Mouse (Mus musculus) right cerebral cortex, adult 18-20 months (tissue): ENCODE data around the gene G3bp2.

Experiments used
- DNase-seq: peaks from one replicate; pipeline ENCODE4 v3.0.0; 2022; ENCODE audit warnings: mixed read lengths

The G3bp2 gene

DNA sequence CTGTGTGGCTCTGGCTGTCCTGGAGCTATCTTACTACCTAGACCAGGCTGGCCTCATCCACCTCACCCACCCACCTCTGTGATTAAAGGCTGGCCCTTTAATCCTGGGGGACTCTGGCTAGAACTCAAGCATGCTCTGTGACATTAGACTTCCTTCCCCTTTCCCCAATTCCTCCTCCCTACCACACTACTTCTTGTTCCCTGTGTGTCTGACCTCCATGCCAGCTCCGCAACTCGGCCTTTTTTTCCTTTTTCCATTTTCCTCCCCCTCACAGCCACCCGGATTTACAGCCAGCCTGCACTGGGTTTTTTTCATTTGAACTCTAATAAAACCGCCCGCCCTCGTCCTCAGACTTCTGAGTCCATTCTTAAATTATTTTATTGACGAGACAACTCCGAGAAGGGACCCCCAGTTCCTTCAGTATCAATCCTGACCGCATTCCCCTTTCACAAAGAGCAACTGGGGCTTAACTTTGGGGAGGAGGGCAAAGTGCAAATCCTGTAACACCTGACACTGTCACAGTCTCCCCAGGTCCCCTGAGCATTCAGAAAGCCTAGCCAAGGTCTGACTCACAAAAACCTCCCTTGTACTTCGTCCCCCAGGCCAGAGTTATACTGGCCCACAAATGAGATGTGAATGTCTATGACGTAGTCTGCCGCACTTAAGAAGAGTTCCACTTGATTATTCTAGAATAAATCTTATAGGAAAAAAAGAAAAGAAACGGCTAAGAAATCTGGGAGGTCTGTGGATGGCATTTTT is 15.0 kb upstream of the G3bp2 start:
- no peak for DNase-seq

DNA sequence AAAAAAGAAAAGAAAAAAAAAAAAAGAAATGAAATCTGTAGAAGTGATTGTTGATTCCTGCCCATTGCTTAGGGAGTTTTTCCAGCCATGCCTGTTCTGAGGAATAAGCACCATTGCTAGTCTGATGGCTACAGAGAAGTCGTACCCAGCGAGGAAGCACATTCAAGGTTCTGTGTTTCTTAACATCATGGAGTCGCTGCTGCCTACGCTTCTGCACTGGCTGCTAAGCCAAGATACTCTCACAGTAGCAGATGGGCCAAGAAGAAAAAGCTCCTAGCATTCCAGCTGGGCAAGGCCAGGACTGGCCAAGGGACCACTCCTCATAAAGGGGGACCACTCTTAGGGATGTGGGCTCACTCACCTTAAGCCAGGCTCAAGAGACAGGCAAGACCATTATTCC is 14.3 kb upstream of the G3bp2 start:
- DNase-seq, result no peak

DNA sequence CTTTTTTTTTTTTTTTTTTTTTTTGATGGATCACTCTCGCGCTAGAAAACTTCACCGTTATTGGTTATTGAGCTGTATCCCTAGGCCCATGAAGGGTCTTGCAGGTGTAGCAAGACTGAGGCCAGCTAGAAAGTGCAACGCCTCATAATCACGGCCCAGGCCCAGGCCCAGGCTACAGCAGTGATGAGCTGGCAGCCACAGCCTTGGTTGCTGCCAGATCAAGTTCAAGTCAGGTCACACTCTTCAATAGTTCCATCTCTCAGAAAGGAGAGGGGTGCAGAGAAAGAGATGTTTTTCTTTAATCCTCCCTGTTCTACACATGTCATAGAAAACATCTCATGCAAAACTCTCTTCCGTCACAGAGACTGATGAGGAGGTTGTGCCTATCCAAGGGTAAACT is 13.3 kb upstream of the G3bp2 start:
- DNase-seq, result no peak

DNA sequence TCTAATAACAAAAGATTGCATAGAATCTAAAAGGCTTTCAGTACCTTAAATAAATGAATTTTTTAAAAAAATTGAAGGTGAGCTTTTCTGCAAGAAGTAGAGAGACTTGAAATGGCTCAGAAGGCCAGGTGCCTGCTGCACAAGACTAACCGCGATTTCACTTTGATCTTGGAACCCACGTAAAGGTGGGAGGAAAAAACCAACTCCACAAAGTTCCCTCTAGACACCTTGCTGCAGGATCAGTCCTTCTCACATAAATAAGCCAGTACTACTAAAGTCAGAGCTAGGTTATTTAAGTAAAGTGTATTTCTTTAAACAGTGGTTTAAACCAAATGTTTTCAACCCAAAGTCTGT is 10.5 kb upstream of the G3bp2 start:
- no peak for DNase-seq

DNA sequence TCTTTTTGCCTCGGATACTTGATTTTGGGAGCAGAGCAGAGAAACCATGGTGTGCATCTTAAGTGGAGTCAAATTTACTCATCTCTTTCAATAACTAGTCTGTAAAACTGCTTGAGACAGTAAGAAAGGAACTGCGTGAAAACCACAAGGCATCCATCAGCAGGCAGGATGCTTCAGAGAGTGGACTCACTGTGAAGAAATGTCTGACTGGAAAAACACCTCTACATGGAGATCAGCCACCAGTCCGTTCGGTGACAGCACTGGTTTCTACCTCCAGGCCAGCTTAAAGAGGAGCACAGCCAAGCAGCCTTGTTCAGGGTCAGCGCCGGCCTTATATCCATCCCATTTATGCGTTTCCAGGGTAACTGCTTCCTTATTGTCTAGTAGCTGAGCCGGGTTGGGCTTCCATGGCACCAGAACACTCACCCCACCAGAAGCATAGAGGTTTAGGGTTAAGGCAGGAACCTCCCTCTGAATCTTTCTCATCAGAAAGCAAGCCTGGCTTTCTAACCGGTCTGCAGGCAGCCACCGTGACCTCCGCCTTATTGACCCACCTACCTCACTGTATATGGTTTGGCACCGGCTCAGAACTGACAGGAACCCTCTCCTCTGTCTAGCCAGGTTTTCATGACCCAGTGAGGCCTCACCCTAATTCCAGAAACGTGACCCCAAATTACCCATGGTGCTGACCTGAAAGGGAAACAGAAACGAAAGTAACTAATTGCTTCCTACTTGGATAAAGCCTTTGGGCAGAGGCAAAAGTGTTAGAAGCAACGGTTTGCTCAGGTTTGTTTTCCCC is 9.9 kb upstream of the G3bp2 start:
- no peak for DNase-seq

DNA sequence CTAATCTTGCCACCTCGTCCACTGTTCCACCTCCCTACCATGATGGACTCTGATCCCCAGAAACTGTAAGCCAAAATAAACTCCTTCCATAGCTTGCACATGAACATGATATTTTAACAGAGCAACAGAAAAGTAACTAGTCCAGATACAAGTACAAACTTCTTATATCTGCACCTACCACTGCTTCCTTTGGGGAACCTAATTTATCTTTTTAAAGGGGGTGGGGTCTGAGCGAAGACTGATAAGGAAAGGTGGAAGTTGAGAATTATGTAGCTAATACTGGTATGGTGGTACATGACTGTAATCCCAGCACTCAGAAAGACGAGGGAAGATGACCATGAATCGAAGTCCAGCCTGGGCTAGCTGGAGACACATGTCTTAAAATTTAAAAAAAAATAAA is 4.0 kb upstream of the G3bp2 start:
- DNase-seq, result no peak

DNA sequence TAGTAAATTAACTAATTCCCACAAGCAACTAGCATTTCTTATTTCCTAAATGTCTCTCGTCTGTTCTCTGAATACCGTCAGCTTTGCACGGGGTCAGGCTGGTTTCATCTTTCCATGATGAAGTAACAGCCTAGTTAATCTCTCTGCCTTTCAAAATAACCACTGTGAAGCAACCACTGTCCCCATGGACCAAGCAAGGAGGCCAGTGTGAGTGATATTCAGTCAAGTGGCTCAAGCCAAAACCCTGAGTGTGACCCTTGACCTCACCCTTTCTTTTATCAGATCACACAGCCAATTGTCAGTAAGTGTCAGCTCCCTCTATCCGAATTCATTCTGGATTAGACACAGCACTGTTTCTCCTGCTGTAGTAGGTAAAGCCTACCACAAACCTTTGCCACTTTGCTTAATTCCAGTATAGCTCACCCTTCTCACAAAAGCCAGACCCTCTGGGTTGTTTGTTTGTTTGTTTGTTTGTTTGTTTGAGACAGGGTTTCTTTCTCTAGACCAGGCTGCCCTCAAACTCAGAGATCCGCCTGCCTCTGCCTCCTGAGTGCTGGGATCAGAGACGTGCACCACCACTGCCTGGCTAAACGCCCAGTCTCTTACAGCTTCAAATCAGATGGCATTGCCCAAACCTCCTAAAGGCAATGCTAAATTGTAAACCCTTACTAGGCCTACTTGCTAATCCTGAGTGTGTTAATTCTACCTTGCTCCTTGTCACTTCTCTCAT is 2.5 kb upstream of the G3bp2 start:
- no peak for DNase-seq

DNA sequence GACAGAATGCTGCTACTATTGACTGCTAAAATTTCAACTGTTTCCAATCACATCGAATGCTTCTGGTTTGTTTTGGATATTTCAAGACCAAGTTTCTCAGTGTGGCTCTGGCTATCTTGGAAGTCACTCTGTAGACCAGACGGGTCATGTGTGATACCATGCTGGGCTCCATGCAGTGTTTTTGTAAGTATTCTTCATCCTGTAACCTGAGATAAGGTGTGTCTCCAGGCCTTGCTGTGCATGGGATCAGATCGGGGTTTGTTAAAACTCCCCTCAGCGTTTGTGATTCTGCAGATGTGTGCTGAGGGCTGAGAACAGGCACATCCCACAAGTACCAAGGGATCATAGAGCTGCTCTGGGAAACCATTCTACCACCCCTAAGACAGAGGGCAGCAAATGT is 1.7 kb upstream of the G3bp2 start:
- DNase-seq, result no peak

DNA sequence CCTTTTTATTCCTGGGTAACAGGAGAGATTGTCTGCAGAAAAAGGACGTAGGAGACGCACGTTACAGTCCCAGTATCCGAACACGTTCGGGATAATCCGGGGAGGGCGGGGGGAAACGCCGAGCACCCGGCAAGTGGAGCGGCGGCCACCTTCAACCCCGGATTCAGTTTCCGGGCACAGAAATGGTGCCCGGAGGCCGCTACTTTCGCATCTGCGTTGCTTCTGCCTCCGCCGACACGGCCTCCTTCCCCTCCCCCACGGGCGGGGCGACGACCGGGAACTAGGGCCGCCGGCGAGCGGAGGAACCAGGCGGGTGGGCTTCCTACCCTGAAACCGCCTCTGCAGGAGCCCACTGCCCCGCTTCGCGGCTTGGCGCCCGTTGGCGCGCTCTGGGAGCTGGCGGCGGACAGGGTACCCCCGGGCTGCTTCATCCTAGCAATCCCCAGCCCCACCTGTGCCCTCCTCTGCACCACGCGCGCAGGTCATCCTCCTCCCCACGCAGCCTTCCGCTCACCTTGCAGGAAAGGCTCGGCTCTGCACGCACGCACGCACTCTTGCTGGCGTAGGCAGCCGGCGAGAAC is 608 bp downstream of the G3bp2 start:
- DNase-seq, result peak; percentile 58

DNA sequence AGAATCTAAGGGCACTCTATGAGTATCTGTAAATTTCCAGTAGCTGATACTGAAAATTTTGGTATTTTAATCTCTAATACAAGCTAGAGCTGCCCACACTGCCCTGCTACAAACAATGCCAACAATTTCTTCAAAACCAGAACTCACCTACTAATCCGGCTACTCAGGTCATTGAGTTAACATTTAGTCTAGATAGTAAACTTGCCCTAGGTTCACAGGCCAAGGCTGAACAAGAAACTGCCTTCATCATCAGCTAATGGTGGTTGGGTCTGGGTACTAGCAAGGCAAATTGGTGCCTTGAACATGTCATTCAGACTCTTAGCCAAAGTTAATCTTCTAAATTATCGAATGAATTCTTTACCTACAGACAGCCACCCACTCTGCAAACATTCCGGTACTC is 2.2 kb downstream of the G3bp2 start:
- no peak for DNase-seq

DNA sequence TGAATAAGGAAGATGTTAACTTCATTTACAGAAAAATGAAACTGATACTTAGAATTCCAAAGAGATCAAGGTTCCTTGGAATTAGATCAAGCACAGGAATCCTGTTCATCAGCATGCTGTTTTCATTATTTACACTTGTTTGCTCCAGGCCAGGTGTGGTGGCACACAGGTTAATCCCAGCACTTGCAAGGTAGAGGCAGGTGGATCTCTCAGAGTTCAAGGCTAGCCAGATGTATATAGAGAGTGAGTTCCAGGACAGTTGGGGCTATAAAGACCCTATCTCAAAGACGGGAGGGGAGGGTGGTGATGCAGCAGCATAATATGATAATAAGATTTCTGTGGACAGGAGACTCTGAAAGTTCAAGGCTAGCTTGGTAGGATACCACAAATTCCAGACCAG is 3.1 kb downstream of the G3bp2 start:
- no peak for DNase-seq

DNA sequence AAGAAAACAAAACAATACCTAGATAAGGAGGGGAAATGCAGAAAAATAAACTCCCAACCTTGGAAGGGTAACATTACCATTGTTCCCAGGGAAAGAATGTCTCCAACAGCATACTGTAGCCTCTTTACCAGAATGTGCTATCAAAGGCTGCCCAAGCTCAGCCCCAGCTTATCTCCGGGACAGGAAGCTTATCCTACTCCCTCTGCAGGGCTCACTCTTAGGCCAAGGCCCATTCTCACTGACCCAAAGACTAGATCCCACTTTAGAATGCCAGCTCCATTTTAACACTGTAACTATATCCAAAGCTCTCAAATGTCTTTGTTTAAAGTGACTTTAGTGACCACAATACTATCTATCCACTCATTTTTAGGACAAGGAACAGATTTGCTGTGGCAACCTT is 4.2 kb downstream of the G3bp2 start:
- DNase-seq, result no peak

DNA sequence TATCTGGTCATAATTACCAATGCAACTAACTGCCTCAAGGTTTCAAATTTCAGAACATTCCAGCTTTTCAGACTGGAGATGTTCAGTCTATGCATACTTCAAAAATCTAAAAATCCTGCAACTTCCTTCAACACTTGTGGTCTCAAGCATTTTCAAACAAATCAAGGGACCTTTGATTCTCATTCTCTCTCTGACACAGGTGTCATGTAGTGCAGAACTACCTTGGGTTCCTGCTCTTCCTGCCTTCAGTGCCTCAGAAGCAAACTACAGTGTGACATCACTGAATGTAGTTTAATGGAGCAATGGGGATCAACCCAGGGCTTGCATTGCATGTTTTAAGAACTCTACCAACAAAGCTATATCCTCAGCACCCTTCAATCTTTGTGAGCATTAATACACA is 4.8 kb downstream of the G3bp2 start:
- DNase-seq, result no peak

DNA sequence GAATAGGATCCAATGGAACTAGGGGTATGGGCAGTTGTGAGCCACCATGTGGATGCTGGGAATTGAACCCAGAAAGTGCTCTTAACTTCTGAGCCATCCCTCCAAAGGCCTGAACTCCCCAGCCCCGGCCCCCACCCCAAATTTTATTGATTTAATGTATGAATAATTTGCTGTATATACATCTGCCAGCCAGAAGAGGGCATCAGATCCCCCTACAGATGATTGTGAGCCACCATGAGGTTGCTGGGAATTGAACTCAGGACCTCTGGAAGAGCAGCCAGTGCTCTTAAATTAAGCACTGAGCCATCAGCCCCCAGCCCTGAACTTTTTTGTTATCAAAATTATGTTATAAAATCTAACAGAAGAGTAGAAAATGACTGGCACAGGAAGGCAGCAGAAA is 7.2 kb downstream of the G3bp2 start:
- no peak for DNase-seq

DNA sequence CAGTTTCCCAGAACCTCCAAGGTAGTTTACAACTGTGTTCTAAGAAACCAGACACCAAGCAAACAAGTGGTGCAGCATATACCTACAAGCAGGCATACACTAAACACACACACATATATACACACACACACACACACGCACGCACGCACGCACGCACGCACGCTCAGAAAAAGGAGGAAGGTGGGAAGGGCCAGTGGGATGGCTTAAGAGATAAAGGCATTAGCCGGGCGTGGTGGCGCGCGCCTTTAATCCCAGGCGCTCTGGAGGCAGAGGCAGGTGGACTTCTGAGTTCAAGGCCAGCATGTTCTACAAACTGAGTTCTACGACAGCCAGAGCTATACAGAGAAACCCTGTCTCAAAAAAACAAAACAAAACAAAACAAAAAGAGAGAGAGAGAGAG is 9.5 kb downstream of the G3bp2 start:
- DNase-seq, result no peak

DNA sequence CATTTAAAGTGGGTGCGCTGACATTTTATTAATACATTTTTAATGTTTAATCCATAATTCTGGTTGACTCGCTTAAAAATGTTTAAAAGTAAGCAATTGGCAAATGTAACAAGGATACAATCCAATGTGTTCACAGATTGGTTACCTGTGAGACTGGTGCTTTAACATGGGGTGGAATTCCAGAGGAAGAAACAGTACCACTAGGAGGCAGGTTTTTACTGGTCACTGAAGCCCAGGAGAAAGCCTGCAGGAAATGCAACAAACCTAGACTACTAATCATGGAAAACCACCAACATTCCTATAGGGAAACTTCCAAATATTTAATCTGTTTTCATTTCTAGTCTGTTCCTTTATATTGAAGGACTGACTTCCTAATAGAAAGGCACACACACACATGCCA is 20.3 kb downstream of the G3bp2 start:
- no peak for DNase-seq

DNA sequence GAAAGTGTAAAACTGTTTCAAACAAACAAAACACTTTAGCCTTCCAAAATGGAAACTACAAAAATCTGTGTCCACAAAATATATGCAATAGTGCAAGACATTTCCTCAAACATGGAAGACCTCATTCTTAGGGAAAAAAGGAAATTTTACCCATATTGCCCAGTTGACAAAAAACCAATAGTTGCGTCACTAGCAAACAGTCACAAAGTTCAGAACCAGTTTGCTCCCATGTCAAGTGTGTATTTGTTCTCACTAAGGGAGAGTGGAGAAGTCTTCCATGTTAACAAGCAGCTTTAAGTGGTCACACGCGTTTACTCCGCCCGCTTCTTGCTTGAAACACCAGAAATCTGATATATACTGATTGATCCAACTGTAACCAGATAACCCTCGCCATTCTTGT is 30.7 kb downstream of the G3bp2 start:
- no peak for DNase-seq

DNA sequence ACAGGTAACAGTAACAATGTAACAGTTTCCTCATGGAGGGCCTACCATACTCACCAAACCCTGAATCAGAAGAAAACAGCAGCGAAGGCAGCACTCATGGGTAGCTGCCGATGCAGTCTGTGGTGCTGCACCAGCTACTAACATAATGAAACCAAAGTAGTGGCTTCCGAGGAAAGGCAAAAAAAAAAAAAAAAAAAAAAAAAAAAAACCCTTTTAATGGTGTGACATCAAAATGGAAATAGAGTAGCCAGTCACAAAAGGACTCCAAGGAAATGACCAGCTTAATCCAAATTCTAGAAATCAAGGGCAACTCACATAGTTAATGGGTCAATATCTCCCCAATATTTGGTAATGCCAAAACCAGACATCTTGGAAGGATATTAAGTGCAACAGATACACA is 33.1 kb downstream of the G3bp2 start:
- no peak for DNase-seq

DNA sequence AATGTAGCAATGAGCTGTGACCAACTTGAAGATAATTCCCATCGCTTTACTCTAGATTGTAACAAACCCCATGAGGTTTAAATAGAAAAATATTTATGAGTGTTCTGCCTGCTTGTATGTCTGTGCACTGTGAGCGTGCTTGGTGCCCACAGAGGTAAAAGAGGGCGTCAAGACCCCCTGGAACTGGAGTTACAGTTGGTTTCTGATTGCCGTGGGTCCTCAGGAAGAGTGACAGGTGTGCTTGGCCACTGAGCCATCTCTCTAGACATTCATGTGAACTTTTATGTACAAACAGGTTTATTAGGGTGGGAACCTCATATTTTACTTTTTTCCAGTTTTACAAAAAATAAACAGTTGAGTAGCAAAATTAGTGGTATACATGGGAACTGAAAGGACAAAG is 39.7 kb downstream of the G3bp2 start, which contains the start of gene Cdkl2:
Gene Cdkl2, minus strand, starts transcription at position 101 of the 400 bp plus-strand sequence.
- no peak for DNase-seq

DNA sequence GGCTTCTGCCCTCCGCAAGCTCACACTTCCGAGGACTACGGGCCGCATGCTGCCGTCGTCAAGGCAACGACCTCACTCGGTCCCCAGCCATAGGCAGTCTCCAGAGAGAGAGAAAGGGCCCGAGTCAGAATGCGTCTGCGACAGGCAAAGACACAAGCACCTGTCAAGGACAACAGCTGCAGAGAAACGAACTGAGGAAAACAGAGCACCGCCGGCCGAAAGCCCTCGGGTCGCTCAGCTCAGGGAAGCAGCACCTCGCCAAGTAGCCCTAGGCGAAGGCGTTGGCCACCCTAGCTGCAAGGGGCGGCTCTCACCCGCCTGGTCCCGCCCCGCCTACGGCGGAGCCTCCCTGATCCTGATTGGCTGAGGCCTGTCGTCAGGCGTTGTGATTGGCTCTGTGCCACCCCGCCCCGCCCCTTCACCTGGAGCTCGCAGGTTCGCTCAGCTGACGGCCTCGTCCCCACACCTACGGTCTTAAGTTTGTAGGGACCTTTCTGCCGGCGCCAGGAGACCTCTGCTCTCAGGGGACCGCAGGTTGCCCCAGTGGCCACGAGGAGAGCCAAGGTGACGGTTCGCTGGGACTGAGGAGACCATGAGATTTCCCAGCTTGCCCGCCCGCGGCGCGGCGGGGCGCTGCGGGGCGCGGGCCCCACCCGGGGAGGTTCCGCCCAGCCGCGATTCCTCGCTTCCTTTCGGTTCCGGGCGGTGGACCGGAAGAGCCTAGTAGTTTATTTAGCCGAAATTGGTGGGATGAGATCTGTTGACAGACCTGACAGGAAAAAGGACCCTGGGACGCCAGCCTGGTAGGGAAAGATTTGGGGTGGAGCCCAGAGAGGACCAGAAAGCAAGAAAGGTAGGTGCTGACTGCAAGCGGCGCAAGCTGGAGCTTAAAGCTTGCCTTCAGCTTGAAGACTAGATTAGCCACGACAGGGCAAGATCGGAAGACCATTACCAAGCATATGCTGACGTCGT is 40.9 kb downstream of the G3bp2 start:
- peak; percentile 97 for DNase-seq

DNA sequence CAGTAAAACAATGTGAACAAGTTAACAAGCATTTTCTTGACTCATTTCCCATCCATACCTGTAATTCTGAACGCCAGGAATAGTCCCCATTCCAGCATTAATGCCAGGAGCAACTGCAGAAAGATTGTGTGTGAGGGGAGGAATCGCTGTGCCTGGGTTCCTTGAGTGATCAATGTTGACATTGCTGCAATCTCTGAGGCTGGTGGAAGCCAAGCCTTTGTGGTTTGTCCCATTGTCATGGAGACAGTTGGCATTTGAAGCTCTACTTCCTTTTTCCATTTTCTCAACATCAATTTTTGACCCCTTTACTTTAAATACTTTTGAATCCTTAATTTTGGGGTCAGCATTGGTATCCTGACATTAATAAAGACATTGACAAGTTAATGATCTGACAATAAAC is 63.6 kb downstream of the G3bp2 start:
- no peak for DNase-seq

DNA sequence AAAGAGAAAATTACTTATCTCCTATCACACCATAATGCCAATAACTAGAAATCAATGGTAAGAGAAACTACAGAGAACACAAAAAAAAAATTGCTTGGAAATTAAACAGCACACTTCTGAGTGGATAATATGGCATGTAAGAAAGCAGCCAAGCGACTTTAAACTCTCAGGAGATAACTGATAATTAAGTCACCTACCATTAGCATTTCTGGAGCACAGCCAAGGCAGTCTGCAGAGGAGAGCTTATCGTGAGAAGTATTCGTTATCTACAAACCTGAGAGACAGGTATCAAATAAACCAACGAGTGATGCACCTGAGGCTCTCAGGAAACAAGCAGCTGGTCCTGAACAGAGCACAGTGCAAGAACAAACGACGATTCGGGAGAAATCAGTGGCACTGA is 71.8 kb downstream of the G3bp2 start:
- DNase-seq, result no peak
